Comparison of ENCODE assay signal across 8 mouse cellular contexts in the genomic region with DNA sequence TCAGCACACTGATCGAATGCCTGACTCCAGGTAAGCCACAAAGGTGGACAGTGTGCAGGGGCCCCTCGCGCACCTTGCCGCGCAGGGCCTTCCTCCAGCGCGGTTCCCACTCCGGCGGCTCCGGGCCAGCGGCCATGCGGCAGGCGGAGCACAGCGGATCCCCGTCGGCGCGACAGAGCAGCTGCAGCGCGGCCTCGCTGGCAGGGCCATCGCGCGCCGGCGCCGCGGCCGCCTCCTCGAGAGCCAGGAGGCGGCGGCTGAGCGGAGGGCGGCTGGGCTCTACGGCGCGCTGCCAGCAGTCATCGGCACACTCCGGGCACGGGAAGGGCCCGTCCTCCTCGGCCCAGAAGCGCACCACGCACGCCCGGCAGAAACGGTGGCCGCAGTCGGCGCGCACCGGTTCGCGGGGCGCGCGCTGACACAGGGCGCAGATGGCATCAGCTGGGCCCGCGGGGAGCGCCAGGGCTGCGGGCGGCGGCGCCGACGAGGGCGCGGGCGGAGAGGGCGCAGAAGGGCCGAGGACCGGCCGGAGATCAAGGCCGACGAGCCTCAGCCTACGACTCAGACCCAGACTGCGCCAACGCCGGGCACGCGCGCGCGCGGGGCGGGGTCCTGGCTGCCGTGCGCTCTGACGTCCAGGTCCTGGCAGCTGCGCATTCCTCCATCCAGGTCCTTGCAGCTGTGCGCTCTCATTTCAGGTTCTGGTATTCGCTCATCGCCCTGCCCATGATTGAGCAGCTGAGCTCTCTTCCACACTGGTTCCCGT. TPM values are rescaled to one million over a fixed set of nuclear protein-coding genes. Genes with fewer than 3 reads are reported as not detected.
A peak's percentile ranks its signal among the peaks of the same experiment; 100 is the strongest.
DNase-seq lines count a peak whose midpoint lies in the region; ATAC-seq lines count a peak whose summit lies in the region.

Rnf187 (minus strand) TSS at position 595 of the 766 bp plus-strand sequence.

- H3K9ac ChIP-seq in embryonic facial prominence, embryonic 14.5 days (ENCODE audit: low read depth, low read length): peak within 1 kb of the TSS; percentile 96
- peak within 1 kb of the TSS; percentile 96 for H3K9ac ChIP-seq in kidney, embryonic 14.5 days (ENCODE audit: low read depth, low read length)
- peak within 1 kb of the TSS; percentile 96 for H3K9ac ChIP-seq in limb, embryonic 15.5 days

- peak within 1 kb of the TSS; percentile 94 for H3K27ac ChIP-seq in embryonic facial prominence, embryonic 14.5 days (replicated peaks; ENCODE audit: low read depth, low read length)
- peak within 1 kb of the TSS; percentile 95 for H3K27ac ChIP-seq in kidney, embryonic 14.5 days (ENCODE audit: low read depth, low read length)
- H3K27ac ChIP-seq in limb, embryonic 15.5 days: peak within 1 kb of the TSS; percentile 97

- peaks cover 13% of the 10 kb centered on the region for H3K4me1 ChIP-seq in embryonic facial prominence, embryonic 14.5 days (ENCODE audit: control insufficient read depth, insufficient read depth, low read length)
- peaks cover 9% of the 10 kb centered on the region; the same call in 1 of the 2 replicates for H3K4me1 ChIP-seq in kidney, embryonic 14.5 days (ENCODE audit: control insufficient read depth, insufficient read depth, low read length)
- peaks cover 18% of the 10 kb centered on the region for H3K4me1 ChIP-seq in limb, embryonic 15.5 days

- peak; percentile 99 for ATAC-seq in embryonic facial prominence, embryonic 14.5 days (ENCODE audit: low read depth)
- peak; percentile 97 for ATAC-seq in kidney, embryonic 14.5 days (ENCODE audit: low FRiP score, low TSS enrichment)
- ATAC-seq in limb, embryonic 15.5 days (ENCODE audit: insufficient number of reproducible peaks, low FRiP score, low TSS enrichment, low read depth): peak; percentile 95

- under 1% methylated on average over 34 of the region's 95 CpGs for WGBS in embryonic facial prominence, embryonic 14.5 days
- WGBS in kidney, embryonic 14.5 days: under 1% methylated on average over 87 of the region's 95 CpGs
- under 1% methylated on average over 93 of the region's 95 CpGs for WGBS in limb, embryonic 15.5 days

- H3K9me3 ChIP-seq in embryonic facial prominence, embryonic 14.5 days (ENCODE audit: control insufficient read depth, low read length): no peaks in the 10 kb centered on the region
- no peaks in the 10 kb centered on the region for H3K9me3 ChIP-seq in kidney, embryonic 14.5 days (ENCODE audit: control insufficient read depth, low read length)
- H3K9me3 ChIP-seq in limb, embryonic 15.5 days: no peaks in the 10 kb centered on the region

- H3K27me3 ChIP-seq in embryonic facial prominence, embryonic 14.5 days (replicated peaks; ENCODE audit: control insufficient read depth, insufficient read depth, low read length): no peaks in the 10 kb centered on the region
- no peaks in the 10 kb centered on the region for H3K27me3 ChIP-seq in kidney, embryonic 14.5 days (ENCODE audit: control insufficient read depth, insufficient read depth, low read length)
- H3K27me3 ChIP-seq in limb, embryonic 15.5 days: no peaks in the 10 kb centered on the region

- H3K4me3 ChIP-seq in embryonic facial prominence, embryonic 14.5 days (ENCODE audit: low read depth, low read length): peak within 1 kb of the TSS; percentile 98
- peak within 1 kb of the TSS; percentile 98 for H3K4me3 ChIP-seq in kidney, embryonic 14.5 days (ENCODE audit: low read length)
- H3K4me3 ChIP-seq in limb, embryonic 15.5 days: peak within 1 kb of the TSS; percentile 93

- peak; percentile 90 for DNase-seq in 3T3-L1 (ENCODE audit: low read depth, low spot score)
- peak; percentile 80 to 81 for DNase-seq in adrenal gland, postnatal 4 days (ENCODE audit: low spot score in 2 of 2)
- DNase-seq in embryonic facial prominence, embryonic 14.5 days (ENCODE audit: low spot score): peak; percentile 96
- DNase-seq in heart, adult 8-10 months (ENCODE audit: low spot score): peak; percentile 90
- DNase-seq in monocyte, adult 2 months (ENCODE audit: low read depth in 1 of 2, low spot score in 2 of 2): peak; percentile 52 to 69
- DNase-seq in spleen, postnatal 36 days (ENCODE audit: low spot score in 2 of 2): peak; percentile 89 to 90

- peaks cover 32% of the 10 kb centered on the region for H3K36me3 ChIP-seq in embryonic facial prominence, embryonic 14.5 days (ENCODE audit: control insufficient read depth, insufficient read depth, low read length)
- peaks cover 29% of the 10 kb centered on the region for H3K36me3 ChIP-seq in kidney, embryonic 14.5 days (ENCODE audit: control insufficient read depth, insufficient read depth, low read length)
- peaks cover 26% of the 10 kb centered on the region for H3K36me3 ChIP-seq in limb, embryonic 15.5 days

- H3K4me2 ChIP-seq in embryonic facial prominence, embryonic 14.5 days (ENCODE audit: low read depth, low read length): peak within 1 kb of the TSS; percentile 76
- H3K4me2 ChIP-seq in kidney, embryonic 14.5 days (replicated peaks; ENCODE audit: low read depth, low read length): peak within 1 kb of the TSS; percentile 83
- H3K4me2 ChIP-seq in limb, embryonic 15.5 days: peak within 1 kb of the TSS; percentile 78

RNA-seq across cellular contexts. Expression of gene Rnf187, which starts in this region (rescaled TPM):
- total RNA-seq in adrenal gland, postnatal 4 days (2021): 100 to 1,000 TPM; 171 to 181 TPM
- 256 and 271 TPM in 2 replicates for polyA plus RNA-seq in embryonic facial prominence, embryonic 14.5 days (2014; fragmentation: Nextera tagmentation; extraction: Ambion mirVana)
- 100 to 1,000 TPM; 165 to 184 (median 175) TPM for total RNA-seq in heart, adult 8-10 months (2022)
- 229 and 304 TPM in 2 replicates for polyA plus RNA-seq in kidney, embryonic 14.5 days (2014; fragmentation: Nextera tagmentation; extraction: Ambion mirVana)
- polyA plus RNA-seq in limb, embryonic 15.5 days (2015; fragmentation: Nextera tagmentation; extraction: Ambion mirVana): 202 and 230 TPM in 2 replicates

Comparison
In these comparisons a context has a peak if more than half of its experiments do, and no peak if none do; other contexts are left out.
1. Peak in every context shown above with its lines: DNase-seq, ATAC-seq, H3K4me3 ChIP-seq and H3K27ac ChIP-seq.